Mouse (Mus musculus): Measurements from ENCODE around the gene Rcan3. TPM values are rescaled to one million over a fixed set of nuclear protein-coding genes. Genes with fewer than 3 reads are reported as not detected.
A peak's percentile ranks its signal among the peaks of the same experiment; 100 is the strongest.

Rcan3 gene
- polyA plus RNA-seq, 1 experiment from 2014 or later = 10.1 TPM

DNA sequence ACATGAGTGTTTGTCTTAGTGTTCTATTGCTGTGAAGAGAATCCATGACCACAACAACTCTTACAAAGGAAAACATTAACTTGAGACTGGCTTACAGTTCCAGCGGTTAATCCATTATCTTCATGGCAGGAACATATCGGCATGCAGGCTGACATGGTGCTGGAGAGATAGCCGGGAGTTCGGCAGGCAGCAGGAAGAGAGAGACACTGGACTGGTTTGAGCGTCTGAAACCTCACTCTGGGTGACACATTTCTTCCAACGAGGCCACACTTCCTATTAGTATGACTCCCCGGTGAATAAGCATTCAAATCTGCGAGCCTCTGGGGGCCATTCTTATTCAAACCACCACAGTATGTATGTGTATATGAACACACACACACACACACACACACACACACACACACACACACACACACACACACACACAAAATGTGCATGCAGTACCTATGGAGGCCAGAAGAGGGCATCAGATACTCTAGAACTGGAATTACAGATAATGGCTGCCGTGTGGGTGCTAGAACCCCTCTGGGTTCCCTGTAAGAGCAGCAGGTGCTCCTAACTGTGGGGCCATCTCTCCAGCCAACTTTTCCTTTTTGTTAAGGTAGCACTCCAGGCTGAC lies 6.4 kb upstream of the Rcan3 start:
- H3K27me3 ChIP-seq (ENCODE audit: control insufficient read depth, insufficient read depth, low read length) = no peaks in the 10 kb centered on the region
- WGBS (ENCODE audit: insufficient replicate concordance) = 29% methylated on average over 9 of the region's 9 CpGs
- H3K27ac ChIP-seq (ENCODE audit: low read depth, low read length) = peak overlapping the region; percentile 62
- no peaks in the 10 kb centered on the region for H3K36me3 ChIP-seq (ENCODE audit: control insufficient read depth, insufficient read depth, low read length)
- no peak overlapping the region for H3K4me3 ChIP-seq (ENCODE audit: low read depth, low read length)
- peak overlapping the region; percentile 52; the same call in 1 of the 2 replicates for H3K4me2 ChIP-seq
- 0 out of 2 replicates have a peak, but pooled peaks cover 2% of the 10 kb centered on the region for H3K4me1 ChIP-seq (ENCODE audit: control insufficient read depth, insufficient read depth, low read length)
- no peak overlapping the region for H3K9ac ChIP-seq (ENCODE audit: low read depth, low read length)
- ATAC-seq (replicated peaks; ENCODE audit: insufficient number of reproducible peaks, low FRiP score, low TSS enrichment) = no peak
- H3K9me3 ChIP-seq (replicated peaks; ENCODE audit: control insufficient read depth, low read length) = no peaks in the 10 kb centered on the region

GRCm38 (mm10) chr4:135439188-135439647 lies 5.6 kb upstream of the Rcan3 start:
- Histone ChIP-seq H3K9ac (ENCODE audit: low read depth, low read length) (no peak overlapping the region; the same call in 1 of the 2 replicates), H3K36me3 (ENCODE audit: control insufficient read depth, insufficient read depth, low read length) (no peaks in the 10 kb centered on the region), H3K4me3 (ENCODE audit: low read depth, low read length) (no peak overlapping the region; the same call in 1 of the 2 replicates), H3K27me3 (ENCODE audit: control insufficient read depth, insufficient read depth, low read length) (no peaks in the 10 kb centered on the region), H3K4me1 (ENCODE audit: control insufficient read depth, insufficient read depth, low read length) (peaks cover 2% of the 10 kb centered on the region; the same call in 1 of the 2 replicates), H3K9me3 (replicated peaks; ENCODE audit: control insufficient read depth, low read length) (no peaks in the 10 kb centered on the region), H3K4me2 (peak overlapping the region; percentile 52), H3K27ac (ENCODE audit: low read depth, low read length) (peak overlapping the region; percentile 62)
- 3% methylated on average over 15 of the region's 15 CpGs for WGBS (ENCODE audit: insufficient replicate concordance)
- ATAC-seq (replicated peaks; ENCODE audit: insufficient number of reproducible peaks, low FRiP score, low TSS enrichment) = peak; percentile 84

DNA sequence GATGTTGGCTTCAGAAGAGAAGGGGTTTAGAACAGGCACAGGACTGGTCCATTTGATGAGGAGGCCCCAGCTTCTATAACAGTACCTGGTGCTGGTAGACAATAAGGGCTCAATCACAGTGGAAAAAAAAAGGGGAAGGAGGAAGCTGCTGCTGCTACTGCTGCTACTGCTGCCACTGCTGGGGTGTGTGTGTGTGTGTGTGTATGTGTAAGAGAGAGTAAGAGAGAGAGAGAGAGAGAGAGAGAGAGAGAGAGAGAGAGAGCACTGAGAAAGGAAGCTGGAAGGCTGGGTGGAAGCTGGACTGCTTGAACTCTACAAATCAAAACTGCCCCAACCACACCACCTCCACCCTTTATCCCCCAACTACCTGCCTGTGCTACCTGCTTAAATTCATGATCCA lies 4.3 kb upstream of the Rcan3 start:
- no peak for ATAC-seq (replicated peaks; ENCODE audit: insufficient number of reproducible peaks, low FRiP score, low TSS enrichment)

GRCm38 (mm10) chr4:135436291-135436690 lies 2.6 kb upstream of the Rcan3 start:
- 50% methylated on average over 13 of the region's 13 CpGs for WGBS (ENCODE audit: insufficient replicate concordance)
- Histone ChIP-seq H3K36me3 (ENCODE audit: control insufficient read depth, insufficient read depth, low read length) (no peaks in the 10 kb centered on the region), H3K4me3 (ENCODE audit: low read depth, low read length) (no peak overlapping the region), H3K9ac (ENCODE audit: low read depth, low read length) (no peak overlapping the region), H3K27ac (ENCODE audit: low read depth, low read length) (no peak overlapping the region), H3K4me2 (no peak overlapping the region), H3K9me3 (replicated peaks; ENCODE audit: control insufficient read depth, low read length) (no peaks in the 10 kb centered on the region), H3K4me1 (ENCODE audit: control insufficient read depth, insufficient read depth, low read length) (peaks cover 2% of the 10 kb centered on the region; the same call in 1 of the 2 replicates), H3K27me3 (ENCODE audit: control insufficient read depth, insufficient read depth, low read length) (no peaks in the 10 kb centered on the region)
- ATAC-seq (replicated peaks; ENCODE audit: insufficient number of reproducible peaks, low FRiP score, low TSS enrichment) = no peak

More for the DNA sequence above, 4.3 kb upstream of the Rcan3 start:
- H3K36me3 ChIP-seq (ENCODE audit: control insufficient read depth, insufficient read depth, low read length) = no peaks in the 10 kb centered on the region
- H3K4me3 ChIP-seq (ENCODE audit: low read depth, low read length) = no peak overlapping the region
- H3K9ac ChIP-seq (ENCODE audit: low read depth, low read length) = no peak overlapping the region
- no peak overlapping the region for H3K27ac ChIP-seq (ENCODE audit: low read depth, low read length)
- no peaks in the 10 kb centered on the region for H3K9me3 ChIP-seq (replicated peaks; ENCODE audit: control insufficient read depth, low read length)
- H3K4me1 ChIP-seq (ENCODE audit: control insufficient read depth, insufficient read depth, low read length) = peaks cover 2% of the 10 kb centered on the region; the same call in 1 of the 2 replicates
- H3K27me3 ChIP-seq (ENCODE audit: control insufficient read depth, insufficient read depth, low read length) = no peaks in the 10 kb centered on the region
- H3K4me2 ChIP-seq = no peak overlapping the region

- Histone ChIP-seq H3K27me3 (ENCODE audit: control insufficient read depth, insufficient read depth, low read length) (no peaks in the 10 kb centered on the region), H3K4me1 (ENCODE audit: control insufficient read depth, insufficient read depth, low read length) (no peaks in the 10 kb centered on the region; the same call in 1 of the 2 replicates), H3K27ac (ENCODE audit: low read depth, low read length) (peak overlapping the region; percentile 54; the same call in 1 of the 2 replicates), H3K36me3 (ENCODE audit: control insufficient read depth, insufficient read depth, low read length) (no peaks in the 10 kb centered on the region), H3K9me3 (replicated peaks; ENCODE audit: control insufficient read depth, low read length) (no peaks in the 10 kb centered on the region), H3K9ac (ENCODE audit: low read depth, low read length) (peak overlapping the region; percentile 71), H3K4me3 (ENCODE audit: low read depth, low read length) (peak overlapping the region; percentile 67), H3K4me2 (peak overlapping the region; percentile 90)
- 29% methylated on average over 11 of the region's 11 CpGs for WGBS (ENCODE audit: insufficient replicate concordance)
- 0 out of 2 replicates have a peak, but pooled peaks have one; percentile 11 for ATAC-seq (replicated peaks; ENCODE audit: insufficient number of reproducible peaks, low FRiP score, low TSS enrichment)
Observed at GRCm38 (mm10) chr4:135434395-135434789, 739 bp upstream of the Rcan3 start.

DNA sequence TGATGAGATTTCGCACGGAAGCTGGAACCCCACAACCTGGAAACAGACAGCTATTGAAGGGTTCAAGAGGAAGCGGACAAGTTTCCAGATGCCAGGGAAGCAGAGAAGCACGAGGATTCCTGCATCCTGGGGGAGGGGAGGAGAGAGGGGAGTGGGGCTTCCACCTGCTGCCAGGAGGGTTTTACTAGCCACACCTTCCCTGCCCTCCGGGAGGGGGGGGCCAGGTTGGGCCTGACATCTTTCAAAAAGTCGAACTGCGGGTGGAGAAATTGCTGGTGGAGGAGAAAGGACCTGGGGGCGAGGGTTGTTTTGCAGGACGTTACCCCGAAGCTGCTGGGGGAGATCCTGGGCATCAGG lies 589 bp downstream of the Rcan3 start:
- Histone ChIP-seq H3K27ac (ENCODE audit: low read depth, low read length) (no peak overlapping the region), H3K4me1 (ENCODE audit: control insufficient read depth, insufficient read depth, low read length) (no peaks in the 10 kb centered on the region; the same call in 1 of the 2 replicates), H3K9me3 (replicated peaks; ENCODE audit: control insufficient read depth, low read length) (no peaks in the 10 kb centered on the region), H3K36me3 (ENCODE audit: control insufficient read depth, insufficient read depth, low read length) (no peaks in the 10 kb centered on the region), H3K4me2 (peak overlapping the region; percentile 90), H3K4me3 (ENCODE audit: low read depth, low read length) (peak overlapping the region; percentile 67), H3K27me3 (ENCODE audit: control insufficient read depth, insufficient read depth, low read length) (no peaks in the 10 kb centered on the region), H3K9ac (ENCODE audit: low read depth, low read length) (peak overlapping the region; percentile 73)
- WGBS (ENCODE audit: insufficient replicate concordance) = 11% methylated on average over 10 of the region's 10 CpGs
- no peak for ATAC-seq (replicated peaks; ENCODE audit: insufficient number of reproducible peaks, low FRiP score, low TSS enrichment)

DNA sequence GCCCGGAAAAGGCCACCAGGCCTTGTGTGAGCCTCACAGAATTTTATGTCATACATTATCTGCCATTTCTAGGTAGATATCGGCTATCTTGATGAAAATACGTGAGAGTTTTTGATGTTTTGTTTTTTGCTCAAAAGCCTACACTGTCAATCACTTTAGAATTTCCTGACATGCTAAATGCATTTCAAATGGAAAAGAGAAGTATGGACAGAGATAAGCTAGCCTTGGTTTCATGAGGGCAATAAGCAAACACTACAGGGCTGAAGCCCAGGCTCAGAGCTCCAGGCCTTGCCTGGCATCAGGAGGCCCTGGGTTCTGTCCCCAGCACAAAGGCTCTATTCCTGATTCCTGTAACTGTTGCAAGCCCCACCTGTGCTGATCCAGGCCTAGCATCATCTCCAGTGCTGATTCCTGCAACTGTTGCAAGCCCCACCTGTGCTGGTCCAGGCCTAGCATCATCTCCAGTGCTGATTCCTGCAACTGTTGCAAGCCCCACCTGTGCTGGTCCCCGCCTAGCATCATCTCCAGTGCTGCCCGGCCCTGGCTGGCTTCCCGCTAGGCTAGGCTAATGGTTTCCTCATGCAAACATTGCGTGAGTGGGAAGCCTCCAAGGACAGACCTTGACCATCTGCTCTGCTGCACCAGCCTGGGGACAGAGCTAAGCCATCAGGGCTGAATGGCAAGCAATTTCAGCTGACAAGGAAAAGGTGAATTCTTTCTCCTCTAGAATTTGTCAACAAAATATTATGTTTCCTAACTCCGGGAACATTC lies 3.5 kb downstream of the Rcan3 start:
- 80% methylated on average over 8 of the region's 8 CpGs for WGBS (ENCODE audit: insufficient replicate concordance)

DNA sequence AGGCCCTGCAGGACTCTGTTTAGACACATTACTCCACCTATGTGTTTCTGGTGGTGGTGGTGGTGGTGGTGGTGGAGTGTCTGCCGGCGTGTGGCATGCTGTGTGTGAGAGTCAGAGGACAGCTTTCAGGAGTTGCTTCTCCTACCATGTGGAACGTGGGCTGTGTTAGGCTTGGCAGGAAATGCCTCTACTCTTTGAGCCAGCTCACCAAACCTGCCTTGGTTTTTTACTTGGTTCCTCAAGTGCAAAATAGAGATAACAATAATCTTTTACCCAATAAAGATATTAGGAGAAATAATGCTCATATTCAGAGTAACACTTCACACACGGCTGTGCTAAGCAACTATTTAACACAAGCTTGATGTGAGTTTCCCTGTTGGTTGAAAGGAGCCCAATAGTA lies 4.3 kb downstream of the Rcan3 start:
- ATAC-seq (replicated peaks; ENCODE audit: insufficient number of reproducible peaks, low FRiP score, low TSS enrichment) = no peak
- H3K4me2 ChIP-seq = no peak overlapping the region
- H3K4me1 ChIP-seq (ENCODE audit: control insufficient read depth, insufficient read depth, low read length) = no peaks in the 10 kb centered on the region
- no peak overlapping the region for H3K27ac ChIP-seq (ENCODE audit: low read depth, low read length)
- H3K4me3 ChIP-seq (ENCODE audit: low read depth, low read length) = no peak overlapping the region
- 70% methylated on average over 4 of the region's 4 CpGs for WGBS (ENCODE audit: insufficient replicate concordance)
- peaks cover 4% of the 10 kb centered on the region; the same call in 1 of the 2 replicates for H3K36me3 ChIP-seq (ENCODE audit: control insufficient read depth, insufficient read depth, low read length)
- H3K9me3 ChIP-seq (replicated peaks; ENCODE audit: control insufficient read depth, low read length) = no peaks in the 10 kb centered on the region
- no peaks in the 10 kb centered on the region for H3K27me3 ChIP-seq (ENCODE audit: control insufficient read depth, insufficient read depth, low read length)
- H3K9ac ChIP-seq (ENCODE audit: low read depth, low read length) = no peak overlapping the region

More for the DNA sequence above, 3.5 kb downstream of the Rcan3 start:
- Histone ChIP-seq H3K36me3 (ENCODE audit: control insufficient read depth, insufficient read depth, low read length) (no peaks in the 10 kb centered on the region), H3K4me2 (no peak overlapping the region), H3K27me3 (ENCODE audit: control insufficient read depth, insufficient read depth, low read length) (no peaks in the 10 kb centered on the region), H3K9me3 (replicated peaks; ENCODE audit: control insufficient read depth, low read length) (no peaks in the 10 kb centered on the region), H3K27ac (ENCODE audit: low read depth, low read length) (no peak overlapping the region), H3K9ac (ENCODE audit: low read depth, low read length) (no peak overlapping the region), H3K4me3 (ENCODE audit: low read depth, low read length) (no peak overlapping the region), H3K4me1 (ENCODE audit: control insufficient read depth, insufficient read depth, low read length) (no peaks in the 10 kb centered on the region; the same call in 1 of the 2 replicates)
- ATAC-seq (replicated peaks; ENCODE audit: insufficient number of reproducible peaks, low FRiP score, low TSS enrichment) = no peak
